ENCODE assay signal across 21 mouse cellular contexts in genomic region chr11:88013632-88014031, GRCm38 (mm10). TPM values are rescaled to one million over a fixed set of nuclear protein-coding genes. Genes with fewer than 3 reads are reported as not detected.
DNase-seq lines count a peak whose midpoint lies in the region; TF ChIP-seq lines count a peak whose summit lies in the region.
"Had no signal": no experiment of that assay in that cellular context is flagged by ENCODE, and none has a peak within 500 bp of the region (broad histone marks: within the 10 kb centered on the region; RNA-seq: fewer than 3 reads in every experiment).

No protein-coding gene starts in this region.

- DNase-seq in R1 (ENCODE audit: low read depth, low spot score): peak; percentile 79
- peak; percentile 24 for DNase-seq in yolk sac, embryonic 10.5 days (ENCODE audit: low spot score)
- no peak for DNase-seq in embryo, embryonic 10 days (ENCODE audit: low spot score)
- DNase-seq in urinary bladder, postnatal 10 days (ENCODE audit: low spot score): no peak
- no peak for DNase-seq in right cerebral cortex, postnatal 14 days
- DNase-seq: adrenal gland, adult 8-10 months; adrenal gland, postnatal 14 days; adrenal gland, postnatal 36 days; cerebellum, adult 11-12 months; cerebellum, adult 2 months; cerebellum, adult 9-10 months; cerebellum, postnatal 10 days; cerebellum, postnatal 25 days; embryo, embryonic 11 days had no signal

- no peaks in the 10 kb centered on the region for H3K36me3 ChIP-seq in ES-Bruce4 (ENCODE audit: control insufficient read depth, insufficient read depth, low read length, poor library complexity, severe bottlenecking)
- H3K36me3 ChIP-seq: embryonic facial prominence, embryonic 13.5 days; embryonic facial prominence, embryonic 15.5 days; forebrain, embryonic 10.5 days; forebrain, embryonic 12.5 days; G1E had no signal

- H3K4me1 ChIP-seq in ES-Bruce4 (ENCODE audit: control insufficient read depth, insufficient read depth, low read length): peaks cover 4% of the 10 kb centered on the region

- TF ChIP-seq CTCF in ES-Bruce4 (IDR thresholded peaks at IDR 0.05; ENCODE audit: low read depth, low read length): no peak

- no peak for TF ChIP-seq POLR2A in ES-Bruce4 (IDR thresholded peaks at IDR 0.05; ENCODE audit: insufficient read depth, low read length)

- H3K9ac ChIP-seq in ES-Bruce4 (ENCODE audit: low read depth, poor library complexity, severe bottlenecking): no peak overlapping the region
- H3K9ac ChIP-seq: embryonic facial prominence, embryonic 13.5 days; embryonic facial prominence, embryonic 15.5 days; forebrain, embryonic 12.5 days had no signal

- H3K9me3 ChIP-seq in ES-Bruce4 (replicated peaks; ENCODE audit: control insufficient read depth, insufficient read depth, low read length, poor library complexity, severe bottlenecking): no peaks in the 10 kb centered on the region
- H3K9me3 ChIP-seq: embryonic facial prominence, embryonic 13.5 days; embryonic facial prominence, embryonic 15.5 days; forebrain, embryonic 10.5 days; forebrain, embryonic 12.5 days; G1E had no signal

- H3K27ac ChIP-seq in ES-Bruce4 (ENCODE audit: insufficient read depth, low read length): no peak overlapping the region
- H3K27ac ChIP-seq: embryonic facial prominence, embryonic 13.5 days; embryonic facial prominence, embryonic 15.5 days; forebrain, embryonic 10.5 days; forebrain, embryonic 12.5 days had no signal

- TF ChIP-seq EP300 in ES-Bruce4 (IDR thresholded peaks at IDR 0.05; ENCODE audit: insufficient read depth, low read depth, low read length): no peak

- 0 out of 2 replicates have a peak overlapping the region, but pooled peaks have one; percentile 6 for H3K4me3 ChIP-seq in ES-Bruce4 (ENCODE audit: low read depth, low read length)
- H3K4me3 ChIP-seq: embryonic facial prominence, embryonic 13.5 days; embryonic facial prominence, embryonic 15.5 days; erythroblast, embryonic 14.5 days; forebrain, embryonic 10.5 days; forebrain, embryonic 12.5 days had no signal

- H3K27me3 ChIP-seq in ES-Bruce4 (ENCODE audit: control insufficient read depth, insufficient read depth, low read length, poor library complexity, severe bottlenecking): no peaks in the 10 kb centered on the region
- H3K27me3 ChIP-seq: forebrain, embryonic 12.5 days had no signal

RNA-seq across cellular contexts. Expression of gene Dynll2, which starts 26.3 kb away (rescaled TPM):
- polyA plus RNA-seq in ES-Bruce4 (2011; ENCODE audit: insufficient read depth, insufficient read length, low read depth, missing spikeins): 130 and 133 TPM in 2 replicates

RNA-seq across cellular contexts. Expression of gene Srsf1, which starts 33.5 kb away (rescaled TPM):
- polyA plus RNA-seq in ES-Bruce4 (2011; ENCODE audit: insufficient read depth, insufficient read length, low read depth, missing spikeins): 511 and 547 TPM in 2 replicates

RNA-seq across cellular contexts. Expression of gene Vezf1, which starts 54.4 kb away (rescaled TPM):
- polyA plus RNA-seq in ES-Bruce4 (2011; ENCODE audit: insufficient read depth, insufficient read length, low read depth, missing spikeins): 43.4 and 44.8 TPM in 2 replicates

Comparison
In these comparisons a context has a peak if more than half of its experiments do, and no peak if none do; other contexts are left out.
1. DNase-seq: peak in R1 (single experiment) and yolk sac, embryonic 10.5 days (single experiment); none in embryo, embryonic 10 days (single experiment), urinary bladder, postnatal 10 days (single experiment) and right cerebral cortex, postnatal 14 days (single experiment).